Comparison of ENCODE assay signal across 9 mouse cellular contexts in genomic region chr17:50136060-50136459, GRCm38 (mm10). TPM values are rescaled to one million over a fixed set of nuclear protein-coding genes. Genes with fewer than 3 reads are reported as not detected.
DNase-seq lines count a peak whose midpoint lies in the region; ATAC-seq and TF ChIP-seq lines count a peak whose summit lies in the region.
"Had no signal": no experiment of that assay in that cellular context is flagged by ENCODE, and none has a peak within 500 bp of the region (broad histone marks: within the 10 kb centered on the region; RNA-seq: fewer than 3 reads in every experiment).

No protein-coding gene starts in this region.

- H3K27ac ChIP-seq in liver, embryonic 16.5 days (ENCODE audit: low read length): no peak overlapping the region
- H3K27ac ChIP-seq in layer of hippocampus, adult 2 months: no peak overlapping the region
- H3K27ac ChIP-seq: midbrain, embryonic 12.5 days had no signal

- H3K4me3 ChIP-seq in liver, embryonic 16.5 days (ENCODE audit: low read depth, low read length): no peak overlapping the region
- H3K4me3 ChIP-seq in layer of hippocampus, adult 2 months: no peak overlapping the region
- H3K4me3 ChIP-seq: midbrain, embryonic 12.5 days had no signal

- no peaks in the 10 kb centered on the region for H3K36me3 ChIP-seq in liver, embryonic 16.5 days (ENCODE audit: control insufficient read depth, insufficient read depth)
- H3K36me3 ChIP-seq: midbrain, embryonic 12.5 days had no signal

- H3K27me3 ChIP-seq in liver, embryonic 16.5 days (ENCODE audit: control insufficient read depth, insufficient read depth, low read depth, low read length): no peaks in the 10 kb centered on the region
- H3K27me3 ChIP-seq: midbrain, embryonic 12.5 days had no signal

- H3K9me3 ChIP-seq in liver, embryonic 16.5 days (replicated peaks; ENCODE audit: control insufficient read depth, low read length): no peaks in the 10 kb centered on the region
- H3K9me3 ChIP-seq: midbrain, embryonic 12.5 days had no signal

- intact Hi-C loops in heart, postnatal 14 days (cut with DNase I): loop anchor here (10.0 kb wide), 2 partner anchors 49 to 99 kb away; no protein-coding TSS in a partner anchor

- H3K4me1 ChIP-seq in liver, embryonic 16.5 days (ENCODE audit: control insufficient read depth, low read depth, low read length): peaks cover 4% of the 10 kb centered on the region
- H3K4me1 ChIP-seq: midbrain, embryonic 12.5 days had no signal

- H3K9ac ChIP-seq in liver, embryonic 16.5 days (ENCODE audit: low read depth, low read length): no peak overlapping the region
- H3K9ac ChIP-seq: midbrain, embryonic 12.5 days had no signal

- no peak for TF ChIP-seq CTCF in layer of hippocampus, adult 2 months (conservative IDR thresholded peaks at IDR 0.05)

- 13% methylated on average over 9 of the region's 9 CpGs for WGBS in liver, embryonic 16.5 days (ENCODE audit: insufficient replicate concordance)

- peak; percentile 80 for DNase-seq in CD4-positive, CD25-positive, alpha-beta regulatory T cell, adult 2 months (ENCODE audit: low read depth, low spot score)
- peak; percentile 88 for DNase-seq in T-cell, adult 2 months (ENCODE audit: low spot score)
- peak; percentile 63 to 72 for DNase-seq in heart, postnatal 14 days
- peak; percentile 52 to 69 for DNase-seq in spleen, postnatal 4 days (ENCODE audit: low spot score in 2 of 2)
- no peak for DNase-seq in testis, postnatal 10 days (ENCODE audit: low spot score)
- DNase-seq in ovary, postnatal 10 days (ENCODE audit: low spot score): no peak
- no peak for DNase-seq in layer of hippocampus, adult 2 months (ENCODE audit: low spot score in 2 of 2)

- peak; percentile 60 for ATAC-seq in liver, embryonic 16.5 days (ENCODE audit: low read depth)

- no peak overlapping the region for H3K4me2 ChIP-seq in liver, embryonic 16.5 days (ENCODE audit: low read depth, low read length)
- H3K4me2 ChIP-seq: midbrain, embryonic 12.5 days had no signal

RNA-seq across cellular contexts. Expression of gene Rftn1, which starts 54.4 kb away (rescaled TPM):
- total RNA-seq in heart, postnatal 14 days (2021): 10 to 100 TPM; 52.4 to 53.7 TPM
- polyA plus RNA-seq in liver, embryonic 16.5 days (2015; fragmentation: Nextera tagmentation; extraction: Ambion mirVana): 3.9 and 4.0 TPM in 2 replicates
- 10 to 100 TPM; 14.3 to 16.5 TPM for total RNA-seq in layer of hippocampus, adult 2 months (2021)

Comparison
In these comparisons a context has a peak if more than half of its experiments do, and no peak if none do; other contexts are left out.
1. DNase-seq: peak in CD4-positive, CD25-positive, alpha-beta regulatory T cell, adult 2 months (single experiment), T-cell, adult 2 months (single experiment), heart, postnatal 14 days (2 of 2) and spleen, postnatal 4 days (2 of 2); none in testis, postnatal 10 days (single experiment), ovary, postnatal 10 days (single experiment) and layer of hippocampus, adult 2 months (0 of 2).